Mouse (Mus musculus): ENCODE measurements around the gene Kcnab3. TPM values are rescaled to one million over a fixed set of nuclear protein-coding genes. Genes with fewer than 3 reads are reported as not detected.

Kcnab3 gene
- polyA plus RNA-seq, 1 experiment from 2014 or later, result 1.1 TPM

DNA sequence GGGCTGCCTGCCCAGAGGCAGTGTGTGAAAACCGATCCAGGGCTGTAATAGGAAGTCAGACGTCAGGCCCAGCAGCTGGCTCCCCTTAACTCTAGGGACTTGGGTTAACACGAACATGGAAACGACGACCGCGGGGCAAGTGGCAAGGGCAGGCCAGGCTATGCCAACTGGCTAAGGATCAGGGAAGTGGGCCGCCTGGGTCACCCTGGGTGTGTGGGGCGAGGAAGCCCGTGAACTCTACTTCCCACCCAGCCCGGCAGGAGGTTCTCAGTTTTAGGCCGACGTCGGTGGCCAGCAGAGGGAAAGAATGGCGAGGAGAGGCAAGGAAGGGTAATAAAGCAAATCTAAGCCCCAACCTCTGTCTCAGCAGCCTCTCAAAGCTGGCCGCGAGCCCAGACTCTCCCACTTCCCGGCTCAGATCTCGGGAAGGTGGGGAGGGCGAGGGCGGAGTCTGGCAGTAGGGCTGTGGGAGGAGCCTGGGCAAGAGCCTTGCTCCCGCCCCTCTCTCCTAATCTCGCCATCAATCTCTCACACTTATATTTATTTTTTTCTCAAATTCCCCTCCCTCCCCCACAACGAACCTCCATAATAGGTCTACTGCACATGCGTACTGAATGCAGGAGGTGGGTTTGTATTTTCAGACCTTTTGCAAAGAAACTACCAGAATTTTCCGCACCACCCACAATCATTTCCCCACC lies 40.2 kb downstream of the Kcnab3 start:
- WGBS, result under 1% methylated on average over 26 of the region's 26 CpGs
- H3K4me2 ChIP-seq, result peak overlapping the region; percentile 83

DNA sequence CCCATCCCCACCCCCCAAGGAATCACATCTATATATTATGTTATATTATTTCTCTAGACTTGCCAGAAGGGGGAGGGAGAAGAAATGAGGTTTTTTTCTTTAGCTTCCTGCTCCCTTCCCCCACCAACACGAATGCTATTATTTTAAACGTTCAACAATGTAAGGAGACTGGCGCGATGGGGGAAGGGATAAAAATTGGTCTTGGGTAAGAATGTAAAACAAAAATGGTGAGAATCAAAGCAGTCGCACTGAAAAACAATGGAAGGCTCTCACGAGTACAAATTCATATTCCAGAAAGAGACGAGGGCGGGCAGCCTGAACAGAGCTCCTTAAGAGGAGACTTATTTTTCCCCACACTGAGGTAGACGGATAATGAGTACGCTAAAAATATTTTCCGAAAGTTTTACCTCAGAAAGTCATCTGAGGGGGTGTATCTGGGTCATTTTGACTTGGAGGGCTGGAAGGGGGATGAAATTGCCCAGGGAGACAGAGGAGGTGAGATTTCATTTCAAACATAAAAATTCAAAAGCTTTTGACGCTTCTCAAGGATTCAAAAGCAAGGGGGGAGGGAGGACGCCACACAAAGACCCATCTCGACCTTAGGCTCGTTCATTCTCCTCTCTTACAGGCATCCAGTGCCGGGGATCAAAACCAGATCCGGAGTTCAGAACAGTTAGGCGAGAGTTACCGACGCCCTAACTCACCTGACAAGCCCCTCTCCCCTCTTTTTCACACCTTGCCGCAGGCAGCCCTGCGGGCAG lies 41.0 kb downstream of the Kcnab3 start:
- Histone ChIP-seq H3K4me1 (peaks cover 64% of the 10 kb centered on the region), H3K9ac (peak overlapping the region; percentile 99), H3K27me3 (no peaks in the 10 kb centered on the region), H3K36me3 (peaks cover 22% of the 10 kb centered on the region), H3K4me2 (peak overlapping the region; percentile 83), H3K27ac (peak overlapping the region; percentile 100), H3K4me3 (peak overlapping the region; percentile 87), H3K9me3 (no peaks in the 10 kb centered on the region)
- WGBS, result 0% methylated on average over 21 of the region's 22 CpGs
- ATAC-seq (ENCODE audit: borderline replicate concordance, extremely low read depth, low FRiP score, low TSS enrichment), result no peak

More for the DNA sequence above, 40.2 kb downstream of the Kcnab3 start:
- peaks cover 29% of the 10 kb centered on the region for H3K36me3 ChIP-seq
- peak; percentile 84 for ATAC-seq (ENCODE audit: borderline replicate concordance, extremely low read depth, low FRiP score, low TSS enrichment)
- H3K27me3 ChIP-seq, result no peaks in the 10 kb centered on the region
- no peaks in the 10 kb centered on the region for H3K9me3 ChIP-seq
- peak overlapping the region; percentile 87 for H3K4me3 ChIP-seq
- H3K27ac ChIP-seq, result peak overlapping the region; percentile 100
- peak overlapping the region; percentile 59 for H3K9ac ChIP-seq
- H3K4me1 ChIP-seq, result peaks cover 57% of the 10 kb centered on the region

DNA sequence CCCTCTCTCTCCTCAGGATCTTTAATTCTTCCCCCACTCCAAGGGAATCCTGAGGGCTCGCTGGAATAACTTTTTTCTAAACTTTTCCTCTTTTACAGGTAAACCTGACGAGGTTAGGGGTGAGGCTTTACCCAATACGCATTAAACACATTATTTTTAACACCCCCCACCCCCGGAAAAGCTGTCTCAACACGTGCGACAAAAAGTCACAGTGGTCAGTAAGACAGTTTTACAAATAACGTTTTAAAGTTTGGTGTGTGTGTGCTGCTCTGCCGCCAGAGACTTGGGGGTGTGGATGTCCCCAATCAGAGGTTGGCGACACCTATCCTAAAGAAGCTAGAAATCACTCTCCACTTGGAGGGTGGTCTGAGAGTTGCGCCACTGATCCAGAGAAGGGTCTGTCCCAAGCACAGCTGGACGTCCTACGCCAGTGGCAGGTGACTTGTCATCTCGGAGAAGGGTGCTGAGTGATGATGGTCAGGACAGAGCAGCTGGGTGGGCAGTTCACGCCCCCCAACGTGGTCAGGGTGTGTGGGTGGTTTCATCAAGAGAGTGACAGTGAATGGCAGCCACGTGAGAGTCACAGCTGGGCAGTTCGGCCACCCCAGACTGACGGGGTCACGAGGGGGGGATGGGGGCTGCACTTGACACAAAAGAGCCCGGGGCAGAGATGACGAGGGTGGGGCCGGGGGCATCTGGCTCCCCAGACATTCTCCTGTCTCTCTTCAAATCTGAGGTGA lies 41.7 kb downstream of the Kcnab3 start:
- Histone ChIP-seq H3K4me3 (peak overlapping the region; percentile 87), H3K4me1 (peaks cover 67% of the 10 kb centered on the region), H3K27me3 (no peaks in the 10 kb centered on the region), H3K36me3 (peaks cover 17% of the 10 kb centered on the region), H3K9ac (peak overlapping the region; percentile 99), H3K9me3 (no peaks in the 10 kb centered on the region), H3K4me2 (peak overlapping the region; percentile 83), H3K27ac (peak overlapping the region; percentile 100)
- WGBS, result under 1% methylated on average over 22 of the region's 22 CpGs
- ATAC-seq (ENCODE audit: borderline replicate concordance, extremely low read depth, low FRiP score, low TSS enrichment), result no peak

DNA sequence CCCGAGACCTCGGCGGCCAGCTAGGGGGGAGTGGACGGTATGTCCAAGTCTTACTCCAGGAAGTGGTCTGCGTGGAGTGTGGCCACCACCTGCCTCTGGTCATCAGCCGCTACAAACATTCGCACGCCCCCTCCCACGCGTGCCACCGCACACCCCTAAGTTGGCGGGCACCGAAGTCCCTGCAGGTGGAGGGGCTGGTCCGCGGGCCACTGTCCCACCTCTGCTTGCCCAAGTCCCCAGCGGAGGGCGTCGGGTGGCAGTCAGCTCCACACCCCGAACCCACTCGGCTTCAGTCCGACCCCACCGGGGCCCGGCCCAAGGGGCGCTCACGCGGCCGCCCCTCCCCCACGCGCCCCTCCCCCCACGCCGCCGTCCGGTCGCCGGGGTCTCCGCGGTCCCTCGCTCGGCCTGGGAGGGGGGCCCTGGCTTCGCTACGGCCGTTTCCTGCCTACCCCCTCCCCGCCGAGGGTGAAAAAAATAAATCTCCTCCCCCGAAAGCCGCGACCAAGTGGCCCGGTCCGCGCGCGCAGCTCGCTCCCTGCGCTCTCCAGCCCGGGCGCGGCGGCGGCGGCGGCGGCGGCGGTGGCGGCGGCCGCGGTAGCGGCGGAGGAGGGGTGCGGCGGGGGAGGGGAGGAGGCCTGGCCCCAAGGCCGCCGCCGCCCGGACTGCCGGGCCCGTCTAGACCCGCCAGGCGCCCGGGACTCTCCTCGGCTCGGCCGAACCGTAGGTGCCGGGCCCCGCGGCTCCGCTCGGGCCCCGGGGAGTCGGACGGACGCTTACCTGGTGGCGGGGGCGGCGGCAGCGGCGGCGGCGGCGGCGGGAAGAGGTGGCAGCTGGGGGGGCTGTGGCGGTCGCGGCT lies 42.5 kb downstream of the Kcnab3 start:
- Histone ChIP-seq H3K4me1 (peaks cover 65% of the 10 kb centered on the region), H3K4me3 (peak overlapping the region; percentile 87)
- no peak for ATAC-seq (ENCODE audit: borderline replicate concordance, extremely low read depth, low FRiP score, low TSS enrichment)

DNA sequence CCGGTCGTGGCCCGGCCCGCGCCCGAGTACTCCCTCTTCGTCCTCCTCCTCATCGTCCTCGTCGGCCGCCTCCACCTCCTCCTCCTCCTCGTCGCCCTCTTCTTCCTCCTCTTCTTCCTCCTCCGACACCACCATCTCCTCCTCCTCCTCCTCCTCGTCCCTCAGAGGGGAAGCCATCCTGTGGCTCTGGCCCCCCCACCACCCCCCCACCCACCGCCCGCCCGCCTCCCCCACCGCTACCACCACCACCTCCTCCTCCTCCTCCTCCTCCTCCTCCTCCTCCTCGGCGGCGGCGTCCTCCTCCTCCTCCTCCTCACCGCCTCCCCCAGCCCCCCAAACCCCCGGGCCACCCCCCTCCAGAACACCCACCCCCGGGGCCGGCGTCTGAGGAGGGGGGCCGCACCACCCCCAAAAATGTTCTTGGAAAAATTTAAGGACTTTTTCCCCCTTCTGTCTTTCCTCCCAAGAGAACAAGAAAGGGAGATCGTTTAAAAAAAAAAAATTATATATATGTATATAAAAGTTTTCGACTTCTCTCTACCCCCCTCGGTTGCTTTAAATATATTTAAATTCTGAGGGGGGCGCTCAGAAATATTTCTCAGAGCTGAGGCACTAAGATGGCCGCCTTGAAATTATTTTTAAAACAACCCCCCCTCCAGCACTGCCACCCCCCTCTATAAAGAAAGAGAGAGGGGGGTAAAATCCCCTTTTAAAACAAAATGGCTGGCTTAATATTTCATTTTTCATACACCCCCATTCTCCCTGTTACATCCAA lies 43.3 kb downstream of the Kcnab3 start, which contains the start of gene Chd3:
Chd3 (minus strand) TSS at position 192 of the 775 bp plus-strand sequence.
- Histone ChIP-seq H3K36me3 (peaks cover 15% of the 10 kb centered on the region; the same call in 1 of the 2 replicates), H3K9me3 (no peaks in the 10 kb centered on the region), H3K27ac (peak within 1 kb of the TSS; percentile 100), H3K4me3 (peak within 1 kb of the TSS; percentile 87), H3K27me3 (no peaks in the 10 kb centered on the region), H3K4me2 (peak within 1 kb of the TSS; percentile 83), H3K9ac (peak within 1 kb of the TSS; percentile 99), H3K4me1 (peaks cover 57% of the 10 kb centered on the region)
- ATAC-seq (ENCODE audit: borderline replicate concordance, extremely low read depth, low FRiP score, low TSS enrichment), result no peak
- WGBS, result 1% methylated on average over 11 of the region's 34 CpGs

More for the DNA sequence above, 42.5 kb downstream of the Kcnab3 start:
- WGBS, result under 1% methylated on average over 69 of the region's 106 CpGs
- H3K36me3 ChIP-seq, result peaks cover 16% of the 10 kb centered on the region
- peak overlapping the region; percentile 83 for H3K4me2 ChIP-seq
- no peaks in the 10 kb centered on the region for H3K9me3 ChIP-seq
- H3K27me3 ChIP-seq, result no peaks in the 10 kb centered on the region
- peak overlapping the region; percentile 100 for H3K27ac ChIP-seq
- H3K9ac ChIP-seq, result peak overlapping the region; percentile 99

DNA sequence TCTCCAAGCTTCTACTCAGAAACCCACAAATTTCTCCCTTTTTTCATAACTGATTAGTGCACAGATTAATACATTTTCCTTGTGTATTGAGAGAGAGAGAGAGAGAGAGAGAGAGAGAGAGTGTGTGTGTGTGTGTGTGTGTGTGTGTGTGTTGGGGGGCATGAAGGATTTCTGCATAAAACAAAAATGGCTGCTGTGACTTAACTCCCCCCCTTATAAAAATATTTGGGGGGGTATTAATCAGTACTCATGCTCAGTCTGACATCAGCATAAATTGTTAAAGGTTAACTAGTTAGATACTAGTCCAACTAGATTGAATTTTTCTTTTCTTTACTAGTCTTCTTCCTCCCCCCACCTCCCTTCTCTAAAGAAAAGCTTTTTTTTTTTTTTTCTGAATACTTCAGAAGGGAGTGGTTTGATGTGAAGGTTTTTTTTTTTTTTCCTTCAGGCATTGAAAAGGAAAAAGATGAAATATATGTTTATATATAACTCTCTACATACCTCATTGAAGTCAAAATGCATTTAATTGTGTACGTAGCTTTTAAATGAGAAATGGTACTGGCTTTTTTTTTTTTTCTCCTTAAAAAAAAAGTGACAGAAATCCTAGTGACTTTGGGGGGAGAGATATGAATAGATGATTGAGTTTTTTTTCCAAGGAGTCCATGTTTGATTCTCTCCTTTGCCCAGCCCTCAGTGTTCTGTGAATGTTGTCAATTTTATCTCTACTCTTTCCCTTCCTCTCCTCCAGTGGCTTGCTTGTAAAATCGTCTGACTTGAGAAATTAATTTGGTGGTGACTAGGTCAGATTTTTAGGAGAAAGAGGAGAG lies 44.1 kb downstream of the Kcnab3 start:
- H3K27me3 ChIP-seq, result no peaks in the 10 kb centered on the region
- H3K4me1 ChIP-seq, result peaks cover 49% of the 10 kb centered on the region
- H3K27ac ChIP-seq, result peak overlapping the region; percentile 100
- H3K4me3 ChIP-seq, result peak overlapping the region; percentile 87
- H3K4me2 ChIP-seq, result peak overlapping the region; percentile 83
- no peak for ATAC-seq (ENCODE audit: borderline replicate concordance, extremely low read depth, low FRiP score, low TSS enrichment)
- H3K36me3 ChIP-seq, result peaks cover 15% of the 10 kb centered on the region; the same call in 1 of the 2 replicates
- H3K9me3 ChIP-seq, result no peaks in the 10 kb centered on the region
- peak overlapping the region; percentile 99 for H3K9ac ChIP-seq
- 14% methylated on average over 2 of the region's 2 CpGs for WGBS

DNA sequence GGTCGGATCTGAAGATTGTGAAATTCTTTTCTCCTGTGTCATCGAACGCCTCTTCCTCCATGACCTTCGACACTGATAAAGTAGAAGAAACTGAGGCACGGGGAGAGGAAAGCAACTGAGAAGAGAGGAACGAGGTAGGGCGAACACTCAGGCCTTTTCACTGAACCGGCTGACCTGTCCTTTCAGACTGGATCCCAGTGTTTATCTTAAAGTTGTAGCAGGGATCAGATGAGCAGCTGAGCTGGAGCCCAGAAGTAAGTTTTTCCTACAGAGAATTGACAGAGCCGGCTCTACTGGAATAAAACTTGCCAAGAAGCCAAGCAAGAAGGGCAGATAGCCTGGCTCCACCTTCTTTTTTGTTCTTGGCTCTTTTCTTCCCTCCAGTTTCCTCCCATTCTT lies 44.8 kb downstream of the Kcnab3 start:
- peak overlapping the region; percentile 7 for H3K9ac ChIP-seq
- peaks cover 43% of the 10 kb centered on the region for H3K4me1 ChIP-seq
- H3K27me3 ChIP-seq, result no peaks in the 10 kb centered on the region
- peak overlapping the region; percentile 45 for H3K4me2 ChIP-seq
- peak overlapping the region; percentile 4; the same call in 1 of the 2 replicates for H3K4me3 ChIP-seq
- H3K27ac ChIP-seq, result peak overlapping the region; percentile 85
- no peak for ATAC-seq (ENCODE audit: borderline replicate concordance, extremely low read depth, low FRiP score, low TSS enrichment)
- peaks cover 18% of the 10 kb centered on the region; the same call in 1 of the 2 replicates for H3K36me3 ChIP-seq
- WGBS, result 14% methylated on average over 9 of the region's 9 CpGs
- H3K9me3 ChIP-seq, result no peaks in the 10 kb centered on the region

DNA sequence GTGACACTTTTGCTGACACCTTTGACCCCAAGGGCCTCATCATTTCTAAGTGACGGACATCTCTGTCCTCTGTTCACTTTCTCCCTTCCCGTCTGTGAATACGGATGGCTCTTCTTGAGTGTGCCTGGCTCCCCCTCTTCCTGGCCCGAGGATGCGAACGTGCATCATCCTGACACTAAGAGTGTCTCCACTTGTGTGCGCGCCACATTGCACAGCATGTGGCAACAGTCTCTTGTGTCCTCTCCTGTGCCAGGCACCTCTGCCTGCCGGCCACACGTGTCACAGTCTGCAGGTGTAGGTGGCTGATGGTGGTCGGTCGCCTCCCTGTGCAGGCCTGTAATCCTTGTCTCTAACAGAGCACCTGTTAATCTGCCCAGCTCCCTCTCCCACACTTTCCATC lies 45.5 kb downstream of the Kcnab3 start:
- ATAC-seq (ENCODE audit: borderline replicate concordance, extremely low read depth, low FRiP score, low TSS enrichment), result no peak
- peak overlapping the region; percentile 85 for H3K27ac ChIP-seq
- peaks cover 38% of the 10 kb centered on the region for H3K4me1 ChIP-seq
- peaks cover 22% of the 10 kb centered on the region; the same call in 1 of the 2 replicates for H3K36me3 ChIP-seq
- no peaks in the 10 kb centered on the region for H3K27me3 ChIP-seq
- peak overlapping the region; percentile 45; the same call in 1 of the 2 replicates for H3K4me2 ChIP-seq
- H3K4me3 ChIP-seq, result no peak overlapping the region
- no peak overlapping the region for H3K9ac ChIP-seq
- WGBS, result 46% methylated on average over 12 of the region's 12 CpGs
- no peaks in the 10 kb centered on the region for H3K9me3 ChIP-seq

DNA sequence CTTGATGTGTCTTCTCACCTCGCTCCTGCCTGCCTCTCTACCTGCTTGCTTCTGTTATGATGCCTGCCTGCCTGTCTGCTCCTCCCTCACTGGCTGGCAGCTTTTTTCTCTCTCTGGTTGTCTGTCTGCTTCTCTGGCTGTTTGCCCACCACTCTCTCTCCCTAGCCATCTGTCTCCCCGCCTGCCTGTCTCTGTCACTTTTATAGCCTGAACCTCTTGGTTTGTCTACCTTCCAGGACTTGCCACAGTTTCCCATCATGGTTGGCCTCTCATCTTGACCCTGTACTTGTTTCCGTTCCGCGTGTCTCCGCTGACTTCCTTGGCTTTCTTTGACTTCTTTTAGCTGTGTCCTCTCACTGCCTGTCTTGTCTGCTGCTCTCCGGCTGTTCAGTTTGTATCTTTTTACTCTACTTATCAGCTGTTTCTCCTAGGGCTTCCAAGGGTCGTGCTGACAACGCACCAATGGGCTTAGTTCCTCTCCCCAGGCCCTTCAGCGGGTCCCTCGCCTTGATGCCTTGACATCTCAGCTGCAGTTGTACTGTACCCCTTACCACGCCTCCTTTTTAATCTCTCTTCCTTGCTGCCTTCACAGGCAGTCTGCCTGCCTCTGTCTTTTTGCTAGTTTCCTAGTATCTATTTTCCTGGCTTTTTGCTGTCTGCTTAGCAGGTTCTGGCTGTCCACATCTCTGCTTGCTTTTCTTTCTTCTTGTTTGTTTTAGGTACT lies 46.2 kb downstream of the Kcnab3 start:
- Histone ChIP-seq H3K27ac (peak overlapping the region; percentile 85), H3K9me3 (no peaks in the 10 kb centered on the region), H3K4me3 (no peak overlapping the region), H3K9ac (no peak overlapping the region), H3K4me1 (peaks cover 37% of the 10 kb centered on the region), H3K4me2 (peak overlapping the region; percentile 17; the same call in 1 of the 2 replicates), H3K36me3 (peaks cover 25% of the 10 kb centered on the region; the same call in 1 of the 2 replicates), H3K27me3 (no peaks in the 10 kb centered on the region)
- ATAC-seq (ENCODE audit: borderline replicate concordance, extremely low read depth, low FRiP score, low TSS enrichment), result no peak
- 30% methylated on average over 12 of the region's 12 CpGs for WGBS

Measured in lung, embryonic 15.5 days (tissue).